17 mouse cellular contexts compared by ENCODE assay signal in the genomic region with DNA sequence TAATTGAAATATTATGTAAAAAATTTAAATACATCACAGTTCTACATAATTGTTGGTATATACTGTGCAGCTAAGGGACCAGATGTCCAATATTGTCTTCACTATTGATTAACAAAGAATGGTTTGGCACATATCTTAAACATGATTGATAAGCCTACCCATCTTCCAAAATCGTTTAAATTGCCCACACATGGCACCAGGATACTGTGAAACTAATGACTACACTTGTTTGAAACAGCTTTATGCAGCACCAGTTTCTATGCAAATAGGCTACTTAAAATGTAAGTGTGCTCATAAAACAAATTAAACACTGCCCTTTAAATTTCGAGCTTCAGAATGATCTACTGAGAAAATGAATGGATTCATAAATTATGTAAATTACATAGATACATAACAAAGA.
"Had no signal": no experiment of that assay in that cellular context is flagged by ENCODE, and none has a peak within 500 bp of the region (broad histone marks: within the 10 kb centered on the region; RNA-seq: fewer than 3 reads in every experiment).

No protein-coding gene starts in this region.

- H3K4me1 ChIP-seq: megakaryocyte, embryonic 14.5 days; midbrain, embryonic 13.5 days; midbrain, embryonic 15.5 days had no signal

- H3K4me3 ChIP-seq: megakaryocyte, embryonic 14.5 days; midbrain, embryonic 13.5 days; midbrain, embryonic 15.5 days had no signal

- H3K27me3 ChIP-seq: megakaryocyte, embryonic 14.5 days; midbrain, embryonic 13.5 days; midbrain, embryonic 15.5 days had no signal

- H3K4me2 ChIP-seq: lung, embryonic 14.5 days; midbrain, embryonic 11.5 days; midbrain, embryonic 13.5 days; midbrain, embryonic 15.5 days had no signal

- H3K36me3 ChIP-seq: midbrain, embryonic 13.5 days; midbrain, embryonic 15.5 days had no signal

- ATAC-seq: midbrain, embryonic 13.5 days; midbrain, embryonic 15.5 days had no signal

- H3K9ac ChIP-seq: liver, embryonic 14.5 days; lung, embryonic 14.5 days; midbrain, embryonic 13.5 days; midbrain, embryonic 15.5 days had no signal

- H3K9me3 ChIP-seq: megakaryocyte, embryonic 14.5 days; midbrain, embryonic 13.5 days; midbrain, embryonic 15.5 days had no signal

- H3K27ac ChIP-seq: liver, embryonic 14.5 days; midbrain, embryonic 13.5 days; midbrain, embryonic 15.5 days had no signal

- DNase-seq: lung, adult 18-20 months; lung, embryonic 14.5 days; lung, postnatal 10 days; lung, postnatal 4 days; retina, postnatal 1 day; right cerebral cortex, adult 18-20 months; right cerebral cortex, postnatal 25 days; right cerebral cortex, postnatal 4 days; spleen, adult 18-20 months; thymus, adult 18-20 months; thymus, postnatal 14 days; thymus, postnatal 36 days had no signal
